Mouse (Mus musculus): ENCODE measurements around the gene Tent4b. TPM values are rescaled to one million over a fixed set of nuclear protein-coding genes. Genes with fewer than 3 reads are reported as not detected.

Gene Tent4b
- polyA plus RNA-seq, 1 experiment from 2014 or later: 18.8 TPM

GRCm38 (mm10) chr8:88305814-88306213 is 106.8 kb downstream of the Tent4b start:
- no peak overlapping the region for H3K9ac ChIP-seq (replicated peaks; ENCODE audit: low read depth, low read length)
- H3K27me3 ChIP-seq (ENCODE audit: control insufficient read depth, insufficient read depth, low read length): no peaks in the 10 kb centered on the region
- no peak for ATAC-seq (ENCODE audit: low read depth)
- H3K4me3 ChIP-seq (ENCODE audit: low read depth, low read length): no peak overlapping the region
- no peaks in the 10 kb centered on the region for H3K36me3 ChIP-seq (ENCODE audit: control insufficient read depth, insufficient read depth, low read length)
- no peaks in the 10 kb centered on the region for H3K9me3 ChIP-seq (ENCODE audit: control insufficient read depth, low read length)
- H3K4me1 ChIP-seq (ENCODE audit: control insufficient read depth, insufficient read depth, low read length): no peaks in the 10 kb centered on the region
- no peak overlapping the region for H3K4me2 ChIP-seq (ENCODE audit: low read depth, low read length)
- 92% methylated on average over 4 of the region's 4 CpGs for WGBS
- no peak overlapping the region for H3K27ac ChIP-seq (ENCODE audit: low read depth, low read length)

DNA sequence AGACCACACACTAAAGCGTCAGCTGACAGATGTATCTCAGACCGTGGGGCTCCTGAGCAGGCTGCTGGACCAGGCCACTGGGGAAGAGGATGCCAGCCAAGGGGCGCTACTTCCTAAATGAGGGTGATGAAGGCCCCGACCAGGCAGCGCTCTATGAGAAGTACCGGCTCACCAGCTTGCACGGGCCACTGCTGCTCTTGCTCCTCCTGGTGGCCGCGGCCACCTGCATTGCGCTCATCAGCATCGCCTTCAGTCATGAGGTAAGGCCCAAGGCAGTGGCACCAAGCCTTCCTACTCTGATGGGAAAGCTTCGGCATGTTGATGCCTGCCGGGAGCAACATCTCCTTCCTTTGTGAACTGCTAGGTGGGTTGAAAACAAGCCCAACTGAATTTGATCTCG is 107.5 kb downstream of the Tent4b start:
- no peak for ATAC-seq (ENCODE audit: low read depth)
- Histone ChIP-seq H3K9me3 (ENCODE audit: control insufficient read depth, low read length) (no peaks in the 10 kb centered on the region), H3K27ac (ENCODE audit: low read depth, low read length) (no peak overlapping the region), H3K4me1 (ENCODE audit: control insufficient read depth, insufficient read depth, low read length) (no peaks in the 10 kb centered on the region), H3K4me3 (ENCODE audit: low read depth, low read length) (no peak overlapping the region), H3K36me3 (ENCODE audit: control insufficient read depth, insufficient read depth, low read length) (no peaks in the 10 kb centered on the region), H3K27me3 (ENCODE audit: control insufficient read depth, insufficient read depth, low read length) (no peaks in the 10 kb centered on the region), H3K9ac (replicated peaks; ENCODE audit: low read depth, low read length) (no peak overlapping the region), H3K4me2 (ENCODE audit: low read depth, low read length) (no peak overlapping the region)
- WGBS: 69% methylated on average over 14 of the region's 14 CpGs

GRCm38 (mm10) chr8:88307736-88308135 is 108.7 kb downstream of the Tent4b start:
- Histone ChIP-seq H3K4me1 (ENCODE audit: control insufficient read depth, insufficient read depth, low read length) (no peaks in the 10 kb centered on the region), H3K4me2 (ENCODE audit: low read depth, low read length) (no peak overlapping the region), H3K27me3 (ENCODE audit: control insufficient read depth, insufficient read depth, low read length) (no peaks in the 10 kb centered on the region), H3K27ac (ENCODE audit: low read depth, low read length) (no peak overlapping the region), H3K9me3 (ENCODE audit: control insufficient read depth, low read length) (no peaks in the 10 kb centered on the region), H3K4me3 (ENCODE audit: low read depth, low read length) (no peak overlapping the region), H3K36me3 (ENCODE audit: control insufficient read depth, insufficient read depth, low read length) (no peaks in the 10 kb centered on the region), H3K9ac (replicated peaks; ENCODE audit: low read depth, low read length) (no peak overlapping the region)
- WGBS: 88% methylated on average over 4 of the region's 4 CpGs
- no peak for ATAC-seq (ENCODE audit: low read depth)

Other genes starting within 250 kb of the Tent4b start
- 35.0 and 43.6 TPM in 2 replicates for gene Zfp423, start 239.6 kb upstream of the Tent4b start, polyA plus RNA-seq (2014; fragmentation: Nextera tagmentation; extraction: Ambion mirVana)
- 25.3 and 27.3 TPM in 2 replicates for gene Cnep1r1, start 80.4 kb upstream of the Tent4b start, polyA plus RNA-seq (2014; fragmentation: Nextera tagmentation; extraction: Ambion mirVana)
- 42.9 and 44.4 TPM in 2 replicates for gene Heatr3, start 61.4 kb upstream of the Tent4b start, polyA plus RNA-seq (2014; fragmentation: Nextera tagmentation; extraction: Ambion mirVana)
- gene Adcy7, start 73.2 kb downstream of the Tent4b start, polyA plus RNA-seq (2014; fragmentation: Nextera tagmentation; extraction: Ambion mirVana): 2.2 and 3.7 TPM in 2 replicates
- 66.1 and 68.8 TPM in 2 replicates for gene Brd7, start 163.0 kb downstream of the Tent4b start, polyA plus RNA-seq (2014; fragmentation: Nextera tagmentation; extraction: Ambion mirVana)

Measured in neural tube, embryonic 14.5 days (tissue).